Mouse (Mus musculus) neural tube, embryonic 11.5 days (tissue): Measurements from ENCODE around the gene Il7r. TPM values are rescaled to one million over a fixed set of nuclear protein-coding genes. Genes with fewer than 3 reads are reported as not detected.

Source experiments
- polyA plus RNA-seq: library from polyadenylated mRNA; unstranded; fragments of >200 nt; fragmentation: Nextera tagmentation; extraction: Ambion mirVana; gene quantifications from 2 replicates; pipeline ENCODE4 v1.2.1, GENCODE M21; 2014

The Il7r gene
- polyA plus RNA-seq, 1 experiment from 2014 or later = 0.15 TPM

Other genes with a start within 250 kb of the Il7r start
- gene Ugt3a2, start 194.6 kb downstream of the Il7r start, polyA plus RNA-seq = not detected in 2 replicates
- 0.61 and 0.92 TPM in 2 replicates for gene Capsl, start 94.1 kb downstream of the Il7r start, polyA plus RNA-seq
- gene Spef2, start 218.7 kb upstream of the Il7r start, polyA plus RNA-seq = 0.19 and 0.20 TPM in 2 replicates